Mouse (Mus musculus) Patski (cell line): ENCODE data around the gene Dixdc1. TPM values are rescaled to one million over a fixed set of nuclear protein-coding genes. Genes with fewer than 3 reads are reported as not detected.

Experiments
- ATAC-seq: fragments of 100-300 bp; one replicate; pipeline ENCODE4 v1.8.0; 2021
- CTCF ChIA-PET: fragments of 350-600 bp; sonication (Branson Sonifier 250); formaldehyde crosslinking; loops from one replicate; lab custom pipeline; 2022; ENCODE audit warnings: inconsistent platforms; lab: Charles Lee
- POLR2A ChIA-PET: fragments of 350-600 bp; sonication (Branson Sonifier 250); formaldehyde crosslinking; loops from one replicate; lab custom pipeline; 2022; ENCODE audit warnings: antibody characterized with exemption, inconsistent platforms; lab: Charles Lee
- DNase-seq: peaks from one replicate; pipeline ENCODE4 v3.0.0-alpha.2; 2011; ENCODE audit warnings: low read depth, low spot score
- H3K27me3 ChIP-seq: fragments of 371-371 bp; one replicate; pipeline ENCODE4 v1.5.1; 2021
- CTCF ChIP-seq: fragments of 100-300 bp; IDR thresholded peaks from one replicate; pipeline ENCODE4 v1.5.1; 2021
- in situ Hi-C: fragments of 300-500 bp; cut with MboI; formaldehyde crosslinking; loops from 3 replicates; pipeline ENCODE4 v1.11.1; 2018; ENCODE audit warnings: low pct_unique_long_range_greater_than_20kb, mixed read lengths
- polyA plus RNA-seq: library from polyadenylated mRNA; unstranded; gene quantifications from one replicate; pipeline ENCODE4 v1.2.3, GENCODE M21; 2021

The Dixdc1 gene
- polyA plus RNA-seq, 1 experiment from 2014 or later: 14.6 TPM

DNA sequence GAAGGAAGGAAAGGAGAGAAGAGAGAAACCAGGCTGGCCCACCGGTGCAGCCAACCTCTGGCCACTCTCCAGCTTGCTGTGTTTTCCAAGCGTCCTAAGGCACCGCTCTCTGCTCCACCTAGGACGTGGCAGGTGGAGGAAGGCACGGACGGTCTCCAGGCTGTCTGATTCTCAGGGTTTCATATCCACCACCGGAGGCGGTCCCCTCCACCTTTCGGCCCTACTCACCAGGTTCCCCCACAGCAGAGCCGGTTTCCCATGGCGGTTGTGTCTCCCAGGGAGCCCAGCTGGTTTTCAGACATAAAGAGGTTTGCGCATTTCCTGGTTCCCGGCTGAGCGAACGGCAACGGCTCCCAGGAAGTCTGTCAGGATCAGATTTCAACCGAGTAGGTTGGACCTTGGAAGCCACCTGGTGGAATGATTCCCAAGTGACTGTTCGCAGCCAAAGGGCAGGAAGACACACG, 6.9 kb upstream of the Dixdc1 start, which contains the start of gene 2310030G06Rik:
TSS of gene 2310030G06Rik (minus strand) at position 323 of the 464 bp plus-strand sequence.
- no peaks in the 10 kb centered on the region for H3K27me3 ChIP-seq
- in situ Hi-C loops: no loop called here
- no peak for DNase-seq
- POLR2A ChIA-PET: interaction anchor here (2.0 kb wide), 1 partner anchor 19 kb away, joined by 6 read pairs; no protein-coding TSS in a partner anchor
- CTCF ChIA-PET: interaction anchor here (0.8 to 1.3 kb wide), 3 partner anchors 16 to 24 kb away, joined by 3 to 5 read pairs (median 4); no protein-coding TSS in a partner anchor
- ATAC-seq: peak; percentile 41
- TF ChIP-seq CTCF: no peak

DNA sequence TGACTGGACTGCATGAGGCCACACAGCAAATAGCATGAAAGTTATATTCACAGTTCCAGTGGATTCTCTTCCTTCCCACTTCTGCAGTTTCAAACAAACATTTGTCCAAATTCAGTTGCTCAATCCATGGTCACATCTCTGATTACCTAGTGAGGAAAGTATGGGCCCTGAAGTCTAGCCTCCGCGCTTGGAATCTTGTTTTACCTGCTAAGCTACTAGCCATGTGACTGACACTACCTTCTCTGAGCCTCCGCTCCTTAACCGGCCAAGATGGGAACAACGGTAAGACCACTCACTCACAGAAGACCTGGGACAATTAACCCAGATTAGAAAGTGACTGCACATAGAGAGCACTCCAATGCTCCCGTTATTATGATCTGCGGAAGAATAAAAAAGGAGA, 6.5 kb upstream of the Dixdc1 start:
- CTCF ChIA-PET: interaction anchor here (0.8 to 1.3 kb wide), 3 partner anchors 17 to 25 kb away, joined by 3 to 5 read pairs (median 4); no protein-coding TSS in a partner anchor
- DNase-seq (no peak), ATAC-seq (no peak)
- in situ Hi-C loops: no loop called here
- H3K27me3 ChIP-seq: no peaks in the 10 kb centered on the region
- no peak for TF ChIP-seq CTCF
- POLR2A ChIA-PET: interaction anchor here (2.0 kb wide), 1 partner anchor 19 kb away, joined by 6 read pairs; no protein-coding TSS in a partner anchor

DNA sequence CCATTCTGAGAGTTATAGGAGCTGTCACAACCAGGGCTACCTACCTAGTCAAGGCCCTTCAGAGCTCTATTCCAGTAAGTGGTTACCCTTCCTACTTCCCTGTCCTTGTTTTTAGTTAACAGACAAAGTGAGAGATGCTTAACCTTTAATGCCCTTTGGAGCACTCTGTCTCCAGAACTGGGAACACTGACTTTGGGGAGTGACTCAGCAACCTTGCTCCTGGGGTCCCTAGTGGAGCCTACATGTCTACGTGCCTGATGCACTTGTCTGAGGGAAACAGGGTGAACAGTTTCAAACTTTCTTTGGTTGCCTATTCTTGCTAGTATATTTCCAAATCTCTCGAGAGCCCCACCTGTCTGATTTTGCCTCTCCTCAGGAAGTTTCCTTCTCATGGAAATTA, 3.4 kb upstream of the Dixdc1 start:
- no peak for ATAC-seq
- ChIA-PET POLR2A (no interaction called here), CTCF (interaction anchor here (3.0 kb wide), 1 partner anchor 10 kb away, joined by 11 read pairs; the partner anchor contains the start of gene Hspb2)
- TF ChIP-seq CTCF: no peak
- in situ Hi-C loops: no loop called here
- no peak for DNase-seq
- H3K27me3 ChIP-seq: no peaks in the 10 kb centered on the region

GRCm38 (mm10) chr9:50742261-50742660, 2.9 kb upstream of the Dixdc1 start:
- no peak for TF ChIP-seq CTCF

GRCm38 (mm10) chr9:50740867-50741784, 1.8 kb upstream of the Dixdc1 start:
- POLR2A ChIA-PET: interaction anchor here (1.2 to 1.4 kb wide), 2 partner anchors 14 to 26 kb away, joined by 3 to 6 read pairs; no protein-coding TSS in a partner anchor
- in situ Hi-C loops: no loop called here

More at GRCm38 (mm10) chr9:50742261-50742660, 2.9 kb upstream of the Dixdc1 start:
- ChIA-PET POLR2A (interaction anchor here (1.2 kb wide), 1 partner anchor 15 kb away, joined by 3 read pairs; no protein-coding TSS in a partner anchor), CTCF (interaction anchor here (0.7 to 3.0 kb wide), 5 partner anchors 10 to 26 kb away, joined by 3 to 11 read pairs (median 4); partner anchors contain the start of genes Fdxacb1 and Hspb2)
- ATAC-seq: no peak
- no peaks in the 10 kb centered on the region for H3K27me3 ChIP-seq
- DNase-seq: no peak
- in situ Hi-C loops: no loop called here

GRCm38 (mm10) chr9:50734989-50735388, 4.3 kb downstream of the Dixdc1 start:
- in situ Hi-C loops: no loop called here
- ATAC-seq (no peak), DNase-seq (no peak)
- ChIA-PET POLR2A (interaction anchor here (0.6 kb wide), 1 partner anchor 85 kb away, joined by 3 read pairs; no protein-coding TSS in a partner anchor), CTCF (interaction anchor here (0.7 to 1.3 kb wide), 3 partner anchors 8 to 25 kb away, joined by 3 to 4 read pairs (median 3); no protein-coding TSS in a partner anchor)
- H3K27me3 ChIP-seq: no peaks in the 10 kb centered on the region
- TF ChIP-seq CTCF: peak; percentile 87

More at GRCm38 (mm10) chr9:50740867-50741784, 1.8 kb upstream of the Dixdc1 start:
- ATAC-seq (peak; percentile 70), DNase-seq (no peak)
- CTCF ChIA-PET: interaction anchor here (0.8 to 3.0 kb wide), 5 partner anchors 9 to 21 kb away, joined by 3 to 11 read pairs (median 4); partner anchors contain the start of gene Hspb2
- TF ChIP-seq CTCF: no peak
- H3K27me3 ChIP-seq: no peaks in the 10 kb centered on the region

DNA sequence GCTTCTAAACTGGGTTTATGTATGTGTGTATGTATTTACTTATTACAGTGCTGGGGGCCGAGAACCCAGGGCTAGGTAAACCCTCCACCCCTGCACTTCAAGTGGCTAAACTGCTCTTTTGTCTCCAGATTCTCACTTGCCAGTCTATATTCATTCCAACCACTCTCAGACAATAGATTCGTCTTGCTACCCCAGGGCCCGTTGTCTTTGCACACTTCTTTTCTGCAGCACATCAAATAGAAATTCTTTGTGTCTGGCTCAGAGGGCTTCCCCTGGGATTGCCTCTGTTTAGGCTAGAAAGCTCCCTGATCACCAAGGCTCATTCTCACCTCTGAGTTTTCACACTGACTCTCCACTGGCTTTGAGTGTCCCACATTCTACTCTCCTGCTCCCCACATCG, 6.8 kb downstream of the Dixdc1 start:
- no peaks in the 10 kb centered on the region for H3K27me3 ChIP-seq
- CTCF ChIA-PET: interaction anchor here (0.8 kb wide), 1 partner anchor 9 kb away, joined by 3 read pairs; no protein-coding TSS in a partner anchor
- in situ Hi-C loops: no loop called here
- POLR2A ChIA-PET: no interaction called here
- no peak for DNase-seq
- no peak for TF ChIP-seq CTCF
- no peak for ATAC-seq

DNA sequence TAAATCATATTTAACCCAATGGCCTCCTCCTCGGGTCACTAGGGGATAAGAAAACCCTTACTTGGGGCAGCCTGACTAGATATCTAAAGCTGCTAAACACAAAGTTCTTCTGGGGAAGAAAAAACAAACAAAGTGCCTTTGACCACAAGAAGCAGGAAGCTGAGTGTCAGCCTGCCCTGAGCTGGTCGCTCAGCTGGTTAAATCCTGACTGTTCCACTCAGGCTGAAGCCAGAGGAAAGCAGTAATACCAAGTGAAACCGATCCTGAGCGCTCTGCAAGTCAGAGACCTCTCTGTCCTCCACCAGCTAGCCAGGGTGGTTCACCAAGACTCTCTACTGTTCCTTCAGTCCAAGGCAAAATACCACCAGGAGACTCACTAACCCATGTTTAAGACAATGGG, 9.7 kb downstream of the Dixdc1 start:
- in situ Hi-C loops: no loop called here
- no peak for TF ChIP-seq CTCF
- ChIA-PET CTCF (interaction anchor here (1.2 to 2.7 kb wide), 3 partner anchors 12 to 38 kb away, joined by 3 to 7 read pairs (median 4); partner anchors contain the start of gene Fdxacb1), POLR2A (no interaction called here)
- DNase-seq (no peak), ATAC-seq (no peak)
- H3K27me3 ChIP-seq: no peaks in the 10 kb centered on the region

GRCm38 (mm10) chr9:50727925-50728651, 11.2 kb downstream of the Dixdc1 start:
- POLR2A ChIA-PET: interaction anchor here (1.1 to 2.4 kb wide), 3 partner anchors 14 to 25 kb away, joined by 3 to 12 read pairs (median 6); partner anchors contain the start of genes 2310030G06Rik and Hspb2
- DNase-seq: no peak
- no peaks in the 10 kb centered on the region for H3K27me3 ChIP-seq
- CTCF ChIA-PET: interaction anchor here (2.7 kb wide), 1 partner anchor 39 kb away, joined by 12 read pairs; the partner anchor contains the start of gene Fdxacb1
- no peak for TF ChIP-seq CTCF
- peak; percentile 73 for ATAC-seq
- in situ Hi-C loops: no loop called here
